In genomic region chr6:23648732-23649131, GRCm38 (mm10) we compare ENCODE assay signal across 27 mouse cellular contexts. TPM values are rescaled to one million over a fixed set of nuclear protein-coding genes. Genes with fewer than 3 reads are reported as not detected.
A peak's percentile ranks its signal among the peaks of the same experiment; 100 is the strongest.
DNase-seq lines count a peak whose midpoint lies in the region; ATAC-seq and TF ChIP-seq lines count a peak whose summit lies in the region.
"Had no signal": no experiment of that assay in that cellular context is flagged by ENCODE, and none has a peak within 500 bp of the region (broad histone marks: within the 10 kb centered on the region; RNA-seq: fewer than 3 reads in every experiment).

No protein-coding gene starts in this region.

- TF ChIP-seq POLR2A in lung, adult 2 months (IDR thresholded peaks at IDR 0.05; ENCODE audit: borderline replicate concordance, extremely low read depth, low read depth, low read length): no peak

- DNase-seq in kidney, postnatal 10 days: peak; percentile 19
- DNase-seq in lung, postnatal 4 days: peak; percentile 13 to 36
- no peak for DNase-seq in lung, adult 2 months
- no peak for DNase-seq in adrenal gland, postnatal 25 days
- DNase-seq in cerebellum, adult 8-10 months: no peak
- DNase-seq: adrenal gland, postnatal 10 days; B cell, adult 2 months; cerebellum, adult 18-20 months; cerebellum, postnatal 10 days; gastrocnemius, adult 2 months; gastrocnemius, postnatal 25 days; heart, postnatal 10 days; heart, postnatal 4 days had no signal

- no peaks in the 10 kb centered on the region for H3K27me3 ChIP-seq in kidney, embryonic 16.5 days (ENCODE audit: insufficient read depth, low read length)
- H3K27me3 ChIP-seq: embryonic facial prominence, embryonic 15.5 days; hindbrain, embryonic 13.5 days had no signal

- no peak overlapping the region for H3K4me3 ChIP-seq in kidney, embryonic 16.5 days (ENCODE audit: low read length)
- no peak overlapping the region for H3K4me3 ChIP-seq in lung, adult 2 months (replicated peaks; ENCODE audit: extremely low read depth, low read depth, low read length)
- H3K4me3 ChIP-seq: embryonic facial prominence, embryonic 15.5 days; erythroblast, embryonic 14.5 days; forebrain, embryonic 10.5 days; gastrocnemius, adult 2 months; heart, embryonic 10.5 days; hindbrain, embryonic 13.5 days had no signal

- H3K9me3 ChIP-seq in kidney, embryonic 16.5 days (ENCODE audit: low read length): no peaks in the 10 kb centered on the region
- H3K9me3 ChIP-seq: embryonic facial prominence, embryonic 15.5 days; forebrain, embryonic 10.5 days; G1E; heart, embryonic 10.5 days; hindbrain, embryonic 13.5 days had no signal

- H3K36me3 ChIP-seq in kidney, embryonic 16.5 days (ENCODE audit: insufficient read depth, low read length): no peaks in the 10 kb centered on the region
- H3K36me3 ChIP-seq: embryonic facial prominence, embryonic 15.5 days; forebrain, embryonic 10.5 days; G1E; heart, embryonic 10.5 days; hindbrain, embryonic 13.5 days had no signal

- H3K27ac ChIP-seq in kidney, embryonic 16.5 days (ENCODE audit: low read length): no peak overlapping the region
- H3K27ac ChIP-seq: embryonic facial prominence, embryonic 15.5 days; forebrain, embryonic 10.5 days; gastrocnemius, adult 2 months; heart, embryonic 10.5 days; hindbrain, embryonic 13.5 days; hindbrain, postnatal 0 days had no signal

- H3K4me1 ChIP-seq in kidney, embryonic 16.5 days (ENCODE audit: insufficient read depth, low read length): no peaks in the 10 kb centered on the region
- H3K4me1 ChIP-seq in lung, adult 2 months (ENCODE audit: control insufficient read depth, insufficient read depth, low read length): peaks cover 6% of the 10 kb centered on the region
- H3K4me1 ChIP-seq: embryonic facial prominence, embryonic 15.5 days; forebrain, embryonic 10.5 days; heart, embryonic 10.5 days; hindbrain, embryonic 13.5 days had no signal

- no peak overlapping the region for H3K4me2 ChIP-seq in kidney, embryonic 16.5 days (replicated peaks; ENCODE audit: low read depth, low read length)
- H3K4me2 ChIP-seq: embryonic facial prominence, embryonic 15.5 days; hindbrain, embryonic 13.5 days had no signal

- no peak for ATAC-seq in kidney, embryonic 16.5 days (ENCODE audit: low FRiP score, low TSS enrichment)
- ATAC-seq in common myeloid progenitor, adult 5-6 weeks (replicated peaks; ENCODE audit: low read depth, poor library complexity, severe bottlenecking): peak; percentile 66
- ATAC-seq: CD4-positive, CD25-positive, alpha-beta regulatory T cell, adult 4 months; forebrain, embryonic 14.5 days; hindbrain, postnatal 0 days had no signal

- 69% methylated on average over 8 of the region's 8 CpGs for WGBS in kidney, embryonic 16.5 days
- 30% methylated on average over 8 of the region's 8 CpGs for WGBS in lung, adult 2 months

- no peak overlapping the region for H3K9ac ChIP-seq in kidney, embryonic 16.5 days (replicated peaks; ENCODE audit: low read length)
- H3K9ac ChIP-seq: embryonic facial prominence, embryonic 15.5 days; hindbrain, embryonic 13.5 days had no signal

- no peak for TF ChIP-seq CTCF in lung, adult 2 months (IDR thresholded peaks at IDR 0.05; ENCODE audit: insufficient read depth, low read length)

RNA-seq across cellular contexts. Expression of gene Rnf133, which starts 1.4 kb away (rescaled TPM):
- polyA plus RNA-seq in kidney, embryonic 16.5 days (2015; fragmentation: Nextera tagmentation; extraction: Ambion mirVana): not detected in 2 replicates
- polyA plus RNA-seq in lung, adult 2 months (2012; rRNA removed): not detected in 2 replicates
- not detected in 2 replicates for total RNA-seq in common myeloid progenitor, adult 5-6 weeks (2017)
- not detected in 2 replicates for total RNA-seq in adrenal gland, postnatal 25 days (2021)
- total RNA-seq: adrenal gland, postnatal 10 days; gastrocnemius, adult 2 months; gastrocnemius, postnatal 25 days; granulocyte monocyte progenitor cell, adult 5-6 weeks; heart, postnatal 10 days had no signal
- polyA plus RNA-seq: CD4-positive, CD25-positive, alpha-beta regulatory T cell, adult 4 months; embryonic facial prominence, embryonic 15.5 days; erythroblast, embryonic 14.5 days; forebrain, embryonic 10.5 days; forebrain, embryonic 14.5 days; G1E; heart, embryonic 10.5 days; heart, embryonic 14.5 days; hindbrain, embryonic 13.5 days; hindbrain, postnatal 0 days; intestine, embryonic 14.5 days had no signal

RNA-seq across cellular contexts. Expression of gene Rnf148, which starts 6.2 kb away (rescaled TPM):
- polyA plus RNA-seq in kidney, embryonic 16.5 days (2015; fragmentation: Nextera tagmentation; extraction: Ambion mirVana): 0.14 TPM in 1 of 2 replicates, not detected in the other
- polyA plus RNA-seq in lung, adult 2 months (2012; rRNA removed): not detected in 2 replicates
- total RNA-seq in common myeloid progenitor, adult 5-6 weeks (2017): not detected in 2 replicates
- total RNA-seq in adrenal gland, postnatal 25 days (2021): not detected in 2 replicates
- total RNA-seq: adrenal gland, postnatal 10 days; gastrocnemius, adult 2 months; gastrocnemius, postnatal 25 days; granulocyte monocyte progenitor cell, adult 5-6 weeks; heart, postnatal 10 days; heart, postnatal 4 days had no signal
- polyA plus RNA-seq: CD4-positive, CD25-positive, alpha-beta regulatory T cell, adult 4 months; embryonic facial prominence, embryonic 15.5 days; erythroblast, embryonic 14.5 days; forebrain, embryonic 10.5 days; forebrain, embryonic 14.5 days; G1E; heart, embryonic 10.5 days; heart, embryonic 14.5 days; hindbrain, embryonic 13.5 days; intestine, embryonic 14.5 days had no signal

Comparison
In these comparisons a context has a peak if more than half of its experiments do, and no peak if none do; other contexts are left out.
1. DNase-seq: peak in kidney, postnatal 10 days (single experiment) and lung, postnatal 4 days (2 of 2); none in lung, adult 2 months (single experiment), adrenal gland, postnatal 25 days (single experiment) and cerebellum, adult 8-10 months (single experiment).